Mouse (Mus musculus): ENCODE results near the gene Fbxo47.

GRCm38 (mm10) chr11:97866091-97866888, 17.7 kb downstream of the Fbxo47 start:
- TF ChIP-seq CTCF (conservative IDR thresholded peaks at IDR 0.05; ENCODE audit: low read length) (no peak), POU5F1 (IDR thresholded peaks at IDR 0.05; ENCODE audit: borderline replicate concordance, low read length) (no peak)

All from E14TG2a.4 (cell line).